Mouse (Mus musculus) ovary, postnatal 36 days (tissue): Measurements from ENCODE around the gene Kcnk12.

Source experiments
- DNase-seq: peaks from one replicate; pipeline ENCODE4 v3.0.0; 2022; ENCODE audit warnings: low spot score, mixed read lengths

The Kcnk12 gene

DNA sequence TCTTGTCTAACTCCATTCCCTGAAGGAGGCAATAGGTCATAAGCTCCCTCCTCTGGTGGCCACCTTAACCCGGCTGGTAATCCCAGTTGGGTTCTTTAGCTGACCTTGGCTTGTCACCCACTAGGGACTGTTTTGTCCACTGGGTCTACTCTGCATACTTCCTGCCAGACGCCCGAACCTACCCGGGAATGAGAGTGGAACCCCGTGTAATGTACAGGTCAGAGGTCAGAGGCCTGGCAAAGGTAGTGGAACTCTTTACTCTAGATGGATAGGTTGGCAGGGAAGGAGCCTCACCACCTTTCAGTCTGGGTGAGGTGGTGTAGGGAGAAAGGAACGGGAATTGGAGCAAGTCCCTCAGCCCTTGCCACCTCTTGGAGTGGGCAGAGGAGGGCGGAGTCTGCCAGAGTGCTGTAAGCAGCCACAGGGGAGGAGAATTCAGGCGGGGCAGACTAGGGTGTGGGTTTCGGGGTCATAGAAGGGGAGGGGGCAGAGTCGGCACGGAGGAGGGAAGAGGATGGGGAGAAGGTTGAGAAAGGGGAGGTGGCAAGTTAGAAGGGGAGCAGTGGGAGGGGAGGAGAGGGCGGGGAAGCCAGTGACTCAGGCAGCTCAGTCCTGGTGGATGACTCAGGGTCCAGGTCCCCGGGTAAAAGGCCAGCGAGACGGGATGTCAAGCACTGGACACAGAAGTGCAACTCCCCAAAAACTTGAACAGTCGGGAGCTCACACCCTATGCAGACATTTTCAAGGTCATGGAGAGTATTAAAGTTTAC is 98.6 kb downstream of the Kcnk12 start:
- DNase-seq = no peak

GRCm38 (mm10) chr17:87696814-87697213 is 101.0 kb downstream of the Kcnk12 start:
- DNase-seq = no peak

- no peak for DNase-seq
Observed at GRCm38 (mm10) chr17:87695874-87696465, 101.8 kb downstream of the Kcnk12 start.
